Mouse (Mus musculus): ENCODE measurements around the gene Abat.

- TF ChIP-seq CTCF (IDR thresholded peaks at IDR 0.05; ENCODE audit: insufficient read depth, low read length) = no peak
- no peak for TF ChIP-seq POLR2A (IDR thresholded peaks at IDR 0.05; ENCODE audit: borderline replicate concordance, extremely low read depth, low read depth, low read length)
Observed at GRCm38 (mm10) chr16:8610397-8610796, 97.2 kb downstream of the Abat start.
